8 mouse cellular contexts compared by ENCODE assay signal in genomic region chr7:43333203-43333602, GRCm38 (mm10). TPM values are rescaled to one million over a fixed set of nuclear protein-coding genes. Genes with fewer than 3 reads are reported as not detected.
DNase-seq lines count a peak whose midpoint lies in the region; TF ChIP-seq lines count a peak whose summit lies in the region.

No protein-coding gene starts in this region.

- no peak for DNase-seq in layer of hippocampus, adult 2 months (ENCODE audit: low spot score in 2 of 2)
- DNase-seq in layer of hippocampus, postnatal 25 days (ENCODE audit: extremely low spot score in 1 of 2, low spot score in 1 of 2), result no peak
- peak; percentile 91 for DNase-seq in ZHBTc4 (ENCODE audit: low read depth, low spot score)
- peak; percentile 24 to 28 for DNase-seq in gastrocnemius, postnatal 36 days
- peak; percentile 53 for DNase-seq in lung, postnatal 36 days
- DNase-seq in retina, embryonic 14.5 days (ENCODE audit: low spot score), result no peak
- no peak for DNase-seq in urinary bladder, adult 2 months (ENCODE audit: low spot score)
- no peak for DNase-seq in spleen, postnatal 36 days (ENCODE audit: low spot score in 2 of 2)

- TF ChIP-seq CTCF in layer of hippocampus, adult 2 months (conservative IDR thresholded peaks at IDR 0.05), result peak; percentile 82

- intact Hi-C loops in gastrocnemius, postnatal 36 days (cut with DNase I), result loop anchor here (1.0 kb wide), 1 partner anchor 50 kb away; no protein-coding TSS in a partner anchor

- no peak overlapping the region for H3K4me3 ChIP-seq in layer of hippocampus, adult 2 months

- H3K27ac ChIP-seq in layer of hippocampus, adult 2 months, result no peak overlapping the region

RNA-seq across cellular contexts. Expression of gene Siglecf, which starts 17.9 kb away (rescaled TPM):
- total RNA-seq in layer of hippocampus, adult 2 months (2021), result under 1 TPM; 0.49 to 0.72 TPM
- under 1 TPM; 0.66 to 0.73 TPM for total RNA-seq in layer of hippocampus, postnatal 25 days (2021)
- not detected for total RNA-seq in gastrocnemius, postnatal 36 days (2021)
- 0.30 and 0.50 TPM in 2 replicates for polyA plus RNA-seq in urinary bladder, adult 2 months (2012; rRNA removed)

RNA-seq across cellular contexts. Expression of gene Zfp715, which starts 20.1 kb away (rescaled TPM):
- total RNA-seq in layer of hippocampus, adult 2 months (2021), result 10 to 100 TPM; 23.1 to 23.5 TPM
- 10 to 100 TPM; 24.1 to 24.4 TPM for total RNA-seq in layer of hippocampus, postnatal 25 days (2021)
- 1 to 10 TPM; 6.8 to 8.4 TPM for total RNA-seq in gastrocnemius, postnatal 36 days (2021)
- polyA plus RNA-seq in urinary bladder, adult 2 months (2012; rRNA removed), result 11.9 and 13.1 TPM in 2 replicates

Comparison
In these comparisons a context has a peak if more than half of its experiments do, and no peak if none do; other contexts are left out.
1. DNase-seq: peak in ZHBTc4 (single experiment), gastrocnemius, postnatal 36 days (2 of 2) and lung, postnatal 36 days (single experiment); none in layer of hippocampus, adult 2 months (0 of 2), layer of hippocampus, postnatal 25 days (0 of 2), retina, embryonic 14.5 days (single experiment), urinary bladder, adult 2 months (single experiment) and spleen, postnatal 36 days (0 of 2).